Mouse (Mus musculus) skeletal muscle tissue, adult 2 months (tissue): Measurements from ENCODE around the gene Baz2b.
A peak's percentile ranks its signal among the peaks of the same experiment; 100 is the strongest.
"Not testable (repeated sequence)": the region's sequence is repeated elsewhere in the genome, so short reads cannot be mapped to it uniquely, and the experiment has no call there.

Experiments
- DNase-seq: peaks from one replicate; pipeline ENCODE4 v3.0.0-alpha.2; 2012; ENCODE audit warnings: low read depth, low spot score

The Baz2b gene

GRCm38 (mm10) chr2:60089528-60090247, 120.0 kb downstream of the Baz2b start:
- DNase-seq, result no peak

DNA sequence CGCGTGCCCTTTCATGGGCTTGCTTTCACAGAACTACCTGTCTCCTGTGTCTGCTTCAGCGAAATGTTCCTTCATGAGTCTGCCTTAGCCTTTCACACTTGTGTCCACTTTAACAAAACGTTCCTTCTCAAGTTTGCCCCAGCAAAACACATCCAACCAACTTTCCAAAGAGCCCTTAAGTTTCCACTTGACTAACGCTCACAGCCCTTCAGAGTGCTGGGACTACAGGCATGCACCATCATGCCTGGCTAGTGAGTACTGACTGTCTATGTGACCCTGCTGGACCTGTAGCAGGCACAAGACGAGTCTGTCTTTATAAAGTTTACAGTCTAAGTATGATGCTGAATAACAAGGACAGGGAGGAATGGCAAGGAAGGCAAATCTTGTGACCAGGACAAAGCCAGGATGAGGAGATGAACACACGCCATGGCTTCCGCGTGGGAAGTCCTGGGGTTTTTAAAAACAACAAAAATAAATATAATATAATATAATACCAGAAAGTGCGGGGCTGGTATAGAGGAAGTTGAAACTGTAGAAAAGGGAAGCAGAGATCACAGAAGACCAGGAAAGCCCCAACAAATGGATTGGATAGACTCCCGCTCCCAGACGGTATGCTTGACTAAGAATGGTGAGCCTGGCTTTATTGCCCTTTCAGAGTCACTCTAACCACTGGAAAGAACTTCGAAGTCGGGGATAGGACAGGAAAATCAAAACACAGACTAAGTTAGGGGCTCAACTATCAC, 120.7 kb downstream of the Baz2b start:
- no peak for DNase-seq

DNA sequence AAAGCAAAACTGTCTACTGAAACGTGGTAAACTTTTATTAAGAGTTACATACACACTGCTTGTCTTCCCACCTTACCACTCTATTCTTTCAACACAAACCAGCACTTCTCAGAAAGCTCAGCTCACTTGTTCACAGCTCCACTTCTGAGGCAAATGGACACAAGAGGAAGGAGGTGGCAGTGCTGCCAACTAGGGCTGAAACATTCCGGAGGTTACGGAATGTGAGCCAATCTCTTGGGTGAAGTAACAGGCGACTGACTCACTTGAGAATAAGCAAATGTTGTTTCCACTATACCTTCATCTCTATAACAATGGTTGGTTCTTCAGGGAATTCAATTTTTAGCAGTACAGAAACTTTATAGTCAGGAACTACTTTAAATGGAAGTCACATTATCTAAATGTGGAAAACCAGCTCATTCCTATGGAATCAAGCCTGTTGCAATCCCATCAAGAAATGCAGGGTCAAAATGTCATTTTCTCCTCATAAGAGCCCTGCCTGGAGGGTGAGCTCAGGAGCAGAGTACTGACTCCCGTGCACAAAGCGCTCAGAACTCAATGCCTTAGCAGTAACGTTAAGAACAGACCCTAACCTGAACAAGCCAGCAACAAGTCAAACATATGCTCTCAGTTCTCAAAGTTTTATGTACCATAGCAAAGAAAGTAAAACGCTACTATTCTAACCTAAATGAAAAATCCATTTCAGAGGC, 123.3 kb downstream of the Baz2b start:
- DNase-seq, result peak; percentile 40

GRCm38 (mm10) chr2:60084823-60085222, 124.8 kb downstream of the Baz2b start:
- no peak for DNase-seq

GRCm38 (mm10) chr2:60082984-60083636, 126.5 kb downstream of the Baz2b start:
- DNase-seq, result no peak

DNA sequence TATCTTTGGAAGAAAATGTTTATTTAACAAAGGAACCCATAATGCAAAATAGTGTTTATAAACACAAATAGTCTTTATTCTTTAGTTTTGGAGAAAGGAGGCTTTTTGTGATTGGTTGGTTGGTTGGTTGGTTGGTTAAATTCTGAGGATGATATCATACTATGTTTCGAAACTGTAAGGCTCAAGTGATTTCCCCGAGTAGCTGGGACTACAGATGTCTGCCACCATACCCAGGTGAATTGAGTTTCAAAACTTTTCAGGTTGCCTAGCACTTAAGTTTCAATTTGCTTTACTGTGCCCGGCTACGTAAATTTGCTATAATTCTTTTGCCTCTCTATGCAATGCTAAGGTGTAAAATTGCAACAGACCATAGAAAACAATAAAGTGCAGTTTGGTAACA, 127.4 kb downstream of the Baz2b start:
- DNase-seq, result no peak

DNA sequence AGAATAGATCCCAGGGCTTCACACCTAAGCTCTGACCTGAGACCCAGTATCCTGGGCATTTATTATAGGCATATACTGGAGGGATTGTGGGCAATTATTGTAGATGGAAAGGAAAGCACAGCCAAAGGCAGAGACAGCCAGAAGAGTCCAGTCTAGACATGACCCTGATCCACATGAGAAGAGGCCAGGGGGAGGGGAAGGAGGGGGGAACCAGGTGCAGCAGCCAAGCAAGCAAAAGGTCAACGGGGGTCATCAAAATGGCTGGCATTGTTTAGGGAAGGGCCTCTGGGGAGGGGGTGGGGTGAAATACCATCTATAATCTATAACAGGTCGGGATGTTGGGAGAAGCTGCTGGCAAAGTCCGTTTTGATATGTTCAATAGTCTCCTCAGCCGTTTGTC, 128.8 kb downstream of the Baz2b start:
- DNase-seq, result no peak

GRCm38 (mm10) chr2:60077631-60078030, 132.0 kb downstream of the Baz2b start:
- DNase-seq, result no peak

GRCm38 (mm10) chr2:60076800-60077199, 132.8 kb downstream of the Baz2b start:
- peak; percentile 32 for DNase-seq

DNA sequence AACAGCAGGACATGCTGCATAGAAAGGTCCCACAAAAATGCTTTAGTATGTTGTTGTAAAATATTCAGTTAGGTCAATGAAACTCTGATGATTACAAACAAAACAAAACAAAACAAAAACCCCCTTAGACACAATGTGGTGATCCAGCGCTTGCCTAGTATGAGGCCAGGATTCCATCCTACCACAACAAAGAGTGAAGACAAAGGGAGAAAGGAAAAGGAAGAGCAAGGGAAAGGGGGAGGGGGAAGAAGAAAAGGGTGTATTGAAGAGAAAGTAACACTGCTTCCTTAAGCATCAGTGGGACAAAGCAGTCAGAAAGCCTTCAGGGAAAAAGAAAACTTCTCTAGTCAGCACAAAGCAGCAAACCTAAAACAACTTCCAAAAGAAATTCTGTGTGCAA, 133.6 kb downstream of the Baz2b start:
- DNase-seq, result no peak

- not testable (repeated sequence) for DNase-seq
Observed at GRCm38 (mm10) chr2:60073798-60074197, 135.8 kb downstream of the Baz2b start.

DNA sequence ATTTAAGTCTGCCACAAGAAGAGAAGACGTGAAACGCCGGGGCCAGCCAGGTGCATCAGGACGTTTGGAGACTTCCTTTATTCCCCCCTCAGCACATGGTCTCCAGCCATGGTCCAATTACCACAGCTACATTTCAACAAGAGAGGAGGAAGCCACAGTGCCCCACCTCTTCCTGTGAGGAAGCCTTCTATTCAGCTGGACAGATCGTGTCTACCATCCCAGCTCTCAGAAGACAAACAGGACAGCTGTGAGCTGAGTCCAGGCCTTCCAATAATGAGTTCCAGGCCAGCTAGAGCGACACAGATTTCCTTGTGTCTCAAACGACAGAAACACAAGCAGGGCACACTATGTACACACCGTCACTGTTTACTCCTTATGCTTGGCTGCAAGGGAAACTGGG, 137.8 kb downstream of the Baz2b start:
- DNase-seq, result peak; percentile 55

DNA sequence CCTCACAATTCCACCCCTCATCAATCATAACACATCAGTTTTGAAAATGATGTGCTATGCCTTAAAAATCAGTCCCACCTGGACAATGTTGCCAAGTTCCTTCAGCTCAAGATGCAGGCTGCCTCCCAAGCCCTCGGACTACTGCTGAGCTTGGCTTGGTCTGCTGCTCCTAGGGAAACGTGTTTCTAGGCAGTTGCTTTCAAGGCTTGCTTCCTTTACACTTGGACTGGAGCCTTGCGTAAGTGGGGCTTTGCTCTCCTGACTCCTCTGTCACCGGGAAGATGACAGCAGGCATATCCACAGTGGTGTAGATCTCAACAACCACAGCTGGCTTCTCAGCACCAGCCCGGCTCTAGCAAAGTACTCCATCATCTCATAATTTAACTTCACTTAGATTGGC, 138.7 kb downstream of the Baz2b start:
- no peak for DNase-seq

DNA sequence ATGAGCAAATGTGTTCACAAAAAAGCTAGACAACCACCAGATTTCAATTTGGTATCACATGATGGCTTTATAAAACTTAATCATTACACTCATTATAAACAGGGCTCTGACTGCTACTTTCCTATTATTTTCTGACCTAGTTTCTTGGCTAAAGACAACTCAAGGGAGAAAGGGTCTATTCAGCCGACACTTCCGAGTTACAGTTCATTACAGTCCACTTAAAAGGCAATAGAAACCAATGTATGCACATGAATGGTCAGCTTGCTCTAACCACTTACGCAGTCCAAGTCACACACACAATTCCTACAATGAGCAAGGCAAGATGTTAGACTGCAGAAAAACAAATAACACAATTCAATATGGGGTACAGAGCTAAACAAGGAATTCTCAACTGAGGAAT, 141.2 kb downstream of the Baz2b start:
- no peak for DNase-seq

DNA sequence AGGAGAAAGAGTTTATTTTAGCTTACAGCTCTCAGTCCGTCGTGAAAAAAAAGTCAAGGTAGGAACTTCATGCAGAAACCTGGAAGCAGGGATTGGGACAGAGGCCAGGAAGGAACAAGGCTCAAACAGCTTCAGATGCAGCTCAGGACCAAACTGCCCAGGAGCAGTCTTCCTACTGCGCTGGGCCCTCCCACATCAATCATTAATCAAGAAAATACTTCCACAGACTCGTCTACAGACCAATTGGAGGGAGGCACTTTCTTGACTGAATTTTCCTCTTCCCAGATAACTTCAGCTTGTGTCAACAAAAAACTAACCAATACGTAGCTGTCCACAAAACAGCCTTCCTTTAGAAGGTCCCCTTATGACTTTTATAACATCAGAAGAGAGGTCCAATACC, 144.2 kb downstream of the Baz2b start:
- DNase-seq, result no peak

- no peak for DNase-seq
Observed at GRCm38 (mm10) chr2:60060185-60060775, 149.4 kb downstream of the Baz2b start.

GRCm38 (mm10) chr2:60059300-60059699, 150.3 kb downstream of the Baz2b start:
- no peak for DNase-seq

GRCm38 (mm10) chr2:60056043-60056442, 153.6 kb downstream of the Baz2b start:
- no peak for DNase-seq

DNA sequence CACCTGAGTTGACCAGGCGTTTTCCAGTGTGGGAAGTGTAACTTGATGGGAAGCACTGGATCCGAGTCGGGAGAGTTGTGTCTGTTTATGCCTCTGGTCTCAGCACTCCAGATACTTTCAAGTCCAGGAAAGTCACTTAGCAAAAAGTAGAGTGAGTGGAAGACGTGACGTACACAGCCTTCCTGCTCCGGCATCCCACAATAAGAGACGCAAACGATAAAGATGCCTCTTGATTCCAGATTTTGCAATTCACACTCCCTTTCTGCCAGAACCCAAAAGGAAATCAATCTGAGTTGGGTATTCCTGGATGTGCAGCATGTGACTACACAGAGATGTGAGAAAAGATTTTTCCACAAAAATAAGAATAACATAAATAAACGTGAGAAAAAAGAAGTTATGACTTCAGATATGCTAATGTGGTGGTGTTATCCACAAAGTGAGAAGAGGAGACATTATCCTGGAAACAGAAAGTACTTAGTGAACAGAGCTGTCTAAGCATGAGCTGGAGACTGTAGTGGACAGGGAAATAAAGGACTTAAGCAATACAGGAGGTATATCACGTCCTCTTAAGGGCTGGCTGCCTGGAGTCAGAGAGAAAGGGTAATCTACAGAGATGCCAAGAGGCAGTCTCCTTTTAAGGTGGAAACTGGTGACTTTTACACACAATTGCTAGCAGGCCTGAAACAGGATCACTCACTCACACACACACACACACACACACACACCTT, 154.7 kb downstream of the Baz2b start:
- no peak for DNase-seq

DNA sequence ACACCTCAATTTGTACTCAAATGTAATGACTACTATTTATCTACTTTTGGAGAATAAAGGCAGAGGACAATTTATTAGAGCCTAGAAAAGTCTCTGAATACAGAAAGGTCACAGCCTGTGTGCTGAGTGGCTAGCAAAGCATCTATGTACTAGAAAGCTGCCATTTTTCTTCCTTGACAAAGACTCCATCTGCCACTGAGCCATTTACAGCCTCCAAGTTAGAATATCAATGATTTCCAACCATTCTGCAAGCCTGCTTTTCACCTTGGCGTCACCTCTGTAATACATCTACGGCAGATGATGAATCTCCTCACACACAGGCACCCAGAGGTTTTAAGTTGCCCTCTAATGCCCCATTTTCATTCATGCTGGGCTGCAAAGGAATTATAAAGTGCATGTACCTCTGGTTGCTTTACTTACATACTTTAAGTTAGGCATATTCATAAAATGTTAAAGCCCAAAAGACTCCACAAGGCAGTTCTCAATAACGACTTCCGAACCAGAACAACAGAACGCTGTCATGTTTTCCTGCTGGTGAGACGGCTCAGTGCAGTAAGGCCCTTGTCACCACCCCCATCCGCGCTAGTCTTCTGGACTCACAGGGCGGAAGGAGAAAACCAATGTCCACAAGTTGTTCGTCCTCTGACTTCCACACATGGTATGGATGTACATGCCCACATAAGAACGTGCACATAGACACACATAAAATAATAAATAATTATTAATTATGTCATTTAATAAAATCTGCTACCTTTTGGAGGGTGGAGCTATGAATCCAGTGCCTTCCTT, 156.2 kb downstream of the Baz2b start:
- DNase-seq, result no peak
